Mouse (Mus musculus) gastrocnemius, adult 2 months (tissue): ENCODE data around the gene Klf16. TPM values are rescaled to one million over a fixed set of nuclear protein-coding genes. Genes with fewer than 3 reads are reported as not detected.

Source experiments
- DNase-seq: peaks from one replicate; pipeline ENCODE4 v3.0.0; 2022
- H3K27ac ChIP-seq: fragments of 200-600 bp; 2 replicates; pipeline ENCODE4 v1.8.1; 2022; ENCODE audit warnings: mild to moderate bottlenecking
- H3K4me3 ChIP-seq: fragments of 200-600 bp; 2 replicates; pipeline ENCODE4 v1.8.1; 2022; ENCODE audit warnings: mild to moderate bottlenecking, moderate library complexity
- CTCF ChIP-seq: fragments of 200-600 bp; IDR thresholded peaks from 2 replicates; pipeline ENCODE4 v1.8.1; 2022; ENCODE audit warnings: antibody characterized with exemption, mild to moderate bottlenecking, moderate library complexity
- intact Hi-C: fragments of 180-260 bp; cut with DNase I; formaldehyde crosslinking; loops from one replicate; pipeline ENCODE4 v1.15.1; 2025
- microRNA-seq: library from miRNA; unstranded; fragments of <30 nt; microRNA quantifications from one replicate; pipeline ENCODE4 v1.2.0, GENCODE M21; 2021
- total RNA-seq, 2 experiments: library from RNA; stranded (reverse); gene quantifications; 2 replicates each; pipeline ENCODE4 v1.2.3; 2021

Gene Klf16
- total RNA-seq, 2 experiments from 2014 or later = 0.92 to 1.9 TPM

DNA sequence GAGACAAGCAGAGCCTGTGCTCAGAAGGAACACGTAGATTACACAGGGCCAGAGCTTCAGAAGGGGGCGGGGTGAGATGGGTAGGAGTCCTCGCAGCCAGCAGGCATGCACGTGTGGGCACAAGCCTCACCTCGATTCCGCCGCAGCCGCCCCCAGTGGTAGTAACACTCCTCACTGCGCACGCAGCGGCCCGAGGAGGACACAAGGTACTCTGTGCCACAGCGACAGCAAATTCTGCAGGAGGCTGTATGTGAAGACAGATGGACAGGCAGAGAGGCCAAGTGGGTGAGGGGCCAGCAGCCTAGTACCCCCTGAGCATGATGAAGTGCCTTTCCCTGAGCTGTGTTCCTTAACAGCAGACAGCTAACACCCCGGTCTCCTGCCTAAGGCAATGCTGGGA is 33.2 kb downstream of the Klf16 start:
- H3K4me3 ChIP-seq = no peak overlapping the region
- DNase-seq = no peak
- intact Hi-C loops = no loop called here
- H3K27ac ChIP-seq = no peak overlapping the region
- TF ChIP-seq CTCF = no peak

- intact Hi-C loops = no loop called here
Measured at GRCm38 (mm10) chr10:80539493-80539892, 37.6 kb downstream of the Klf16 start.

GRCm38 (mm10) chr10:80538710-80539394 is 38.3 kb downstream of the Klf16 start, which contains the start of gene Atp8b3:
TSS of gene Atp8b3 (minus strand) at chr10:80539124.
- peak; percentile 86 for DNase-seq
- TF ChIP-seq CTCF = no peak
- H3K27ac ChIP-seq = no peak within 1 kb of the TSS
- H3K4me3 ChIP-seq = peak within 1 kb of the TSS; percentile 46
- intact Hi-C loops = no loop called here

More at GRCm38 (mm10) chr10:80539493-80539892, 37.6 kb downstream of the Klf16 start:
- TF ChIP-seq CTCF = no peak
- no peak overlapping the region for H3K27ac ChIP-seq
- no peak for DNase-seq
- H3K4me3 ChIP-seq = no peak overlapping the region

DNA sequence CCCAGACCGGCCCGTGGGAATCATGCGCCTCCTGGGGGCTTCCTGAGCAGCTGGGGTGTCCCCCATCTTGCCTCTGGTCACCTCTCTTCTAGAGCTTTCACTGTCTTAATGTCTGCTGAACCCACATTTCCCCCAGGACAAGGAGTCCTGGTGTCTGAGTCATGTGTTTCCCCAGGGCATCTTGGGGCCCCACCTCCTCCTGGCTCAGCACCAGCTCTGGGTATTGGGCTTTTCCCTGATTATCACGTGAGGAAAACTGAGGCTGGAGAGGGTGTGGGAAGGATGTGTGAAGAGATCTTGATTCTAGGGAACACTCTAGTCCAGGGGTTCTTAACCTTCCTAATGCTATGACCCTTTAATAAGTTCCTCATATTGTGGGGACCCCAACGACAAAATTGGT is 38.9 kb downstream of the Klf16 start:
- DNase-seq = no peak
- H3K4me3 ChIP-seq = no peak overlapping the region
- TF ChIP-seq CTCF = no peak
- intact Hi-C loops = no loop called here
- H3K27ac ChIP-seq = no peak overlapping the region

DNA sequence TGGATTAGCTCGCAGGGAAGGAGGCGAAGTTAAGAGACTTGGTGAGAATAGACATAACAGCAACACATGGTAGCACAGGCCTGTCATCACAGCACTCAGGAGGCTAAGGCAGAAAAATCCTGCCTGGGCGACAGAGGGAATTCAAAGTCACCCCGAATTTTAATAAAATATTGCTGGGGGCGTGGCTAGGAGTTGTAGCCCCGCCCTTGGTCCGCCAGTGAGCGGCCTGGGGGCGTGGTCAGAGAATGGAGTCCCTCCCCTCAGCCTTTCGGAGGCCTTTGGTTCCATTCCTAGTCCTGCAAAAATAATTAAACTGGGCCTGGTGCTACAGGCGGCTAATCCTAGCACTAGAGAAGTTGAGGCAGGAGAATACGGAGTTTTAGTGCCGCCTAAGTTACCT is 41.4 kb downstream of the Klf16 start:
- no peak for DNase-seq
- no peak overlapping the region for H3K4me3 ChIP-seq
- intact Hi-C loops = no loop called here
- no peak for TF ChIP-seq CTCF
- H3K27ac ChIP-seq = no peak overlapping the region

GRCm38 (mm10) chr10:80535071-80535470 is 42.0 kb downstream of the Klf16 start:
- H3K4me3 ChIP-seq = no peak overlapping the region
- TF ChIP-seq CTCF = no peak
- no peak overlapping the region for H3K27ac ChIP-seq
- DNase-seq = no peak
- intact Hi-C loops = no loop called here

DNA sequence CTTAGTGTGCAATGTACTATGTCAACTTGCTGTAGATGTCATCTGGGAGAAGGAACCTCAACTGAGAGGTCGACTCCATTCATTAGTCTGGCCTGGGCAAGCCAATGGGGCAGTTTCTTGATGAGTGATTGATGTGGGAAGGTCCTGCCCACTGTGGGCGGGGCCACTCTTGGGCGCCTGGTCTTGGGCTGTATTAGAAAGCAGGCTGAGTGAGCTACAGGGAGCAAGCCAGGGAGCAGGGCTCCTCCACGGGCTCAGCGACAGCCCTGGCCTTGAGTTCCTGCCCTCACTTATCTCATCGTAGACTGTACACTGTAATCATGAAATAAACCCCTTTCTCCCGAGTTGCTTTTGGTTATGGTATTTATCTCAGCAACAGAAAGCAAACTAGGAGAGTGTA is 43.4 kb downstream of the Klf16 start:
- TF ChIP-seq CTCF = no peak
- H3K4me3 ChIP-seq = no peak overlapping the region
- intact Hi-C loops = no loop called here
- no peak overlapping the region for H3K27ac ChIP-seq
- no peak for DNase-seq

DNA sequence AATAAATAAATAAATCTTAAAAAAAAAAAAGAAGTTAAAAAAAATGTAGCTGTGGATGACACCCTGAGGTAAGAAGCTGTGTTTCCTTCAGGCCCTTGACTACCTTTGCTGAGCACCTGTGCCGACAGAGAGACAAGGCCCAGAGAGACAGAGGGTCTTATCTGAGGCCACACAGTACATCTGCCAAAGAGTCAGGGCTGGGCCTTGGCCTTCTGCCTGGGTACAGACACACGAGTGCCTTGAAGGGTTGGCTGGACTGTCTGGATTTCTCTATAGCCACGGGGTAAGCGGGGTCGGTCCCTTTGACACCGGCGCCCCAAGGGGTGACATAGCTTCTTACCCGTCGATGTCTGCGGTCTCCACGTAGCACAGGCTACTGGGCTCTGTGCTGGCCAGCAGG is 44.3 kb downstream of the Klf16 start:
- Histone ChIP-seq H3K4me3 (no peak overlapping the region), H3K27ac (no peak overlapping the region)
- DNase-seq = no peak
- intact Hi-C loops = no loop called here
- no peak for TF ChIP-seq CTCF

- Histone ChIP-seq H3K27ac (no peak overlapping the region), H3K4me3 (no peak overlapping the region)
- intact Hi-C loops = no loop called here
- DNase-seq = no peak
- TF ChIP-seq CTCF = no peak
Measured at GRCm38 (mm10) chr10:80526172-80526571, 50.9 kb downstream of the Klf16 start.

GRCm38 (mm10) chr10:80523299-80523698 is 53.8 kb downstream of the Klf16 start:
- TF ChIP-seq CTCF = peak; percentile 44
- Histone ChIP-seq H3K27ac (no peak overlapping the region), H3K4me3 (no peak overlapping the region)
- DNase-seq = no peak
- intact Hi-C loops = no loop called here

DNA sequence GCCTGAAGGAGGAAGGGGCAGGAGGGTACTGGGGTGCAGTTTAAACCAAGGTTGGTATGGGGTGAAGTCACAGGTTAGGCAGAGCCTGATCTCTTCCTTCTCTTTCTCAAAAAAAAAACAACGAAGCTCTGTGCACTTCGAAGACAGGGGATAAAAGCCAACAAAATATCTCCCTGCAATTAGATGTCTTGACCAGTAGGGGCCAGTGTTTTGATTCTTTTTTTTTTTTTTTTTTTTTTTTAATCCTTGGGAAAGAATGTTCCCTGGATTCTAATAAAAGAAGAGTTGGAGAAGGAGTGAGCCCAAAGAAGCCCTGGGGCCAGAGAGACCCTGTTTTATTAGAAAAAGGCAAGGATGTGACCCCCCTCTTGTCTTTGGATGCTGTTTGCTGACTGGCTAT is 57.8 kb downstream of the Klf16 start:
- intact Hi-C loops = no loop called here
- no peak for DNase-seq

More for the DNA sequence above, 57.8 kb downstream of the Klf16 start:
- no peak overlapping the region for H3K27ac ChIP-seq
- H3K4me3 ChIP-seq = no peak overlapping the region
- peak; percentile 50 for TF ChIP-seq CTCF

Small RNA genes lying within 50 kb of the gene (microRNA-seq; reads per million reads assigned to microRNA genes)
- gene Mir6912 = not detected

Other genes starting within 250 kb of the Klf16 start
- gene Pcsk4, start 247.8 kb downstream of the Klf16 start, total RNA-seq = 1 to 10 TPM in 1 of 2 experiments, under 1 TPM in 1; 0.84 to 1.0 TPM
- 1 to 10 TPM; 1.5 to 2.5 TPM for gene Reep6, start 247.4 kb downstream of the Klf16 start, total RNA-seq
- 10 to 100 TPM; 26.2 to 43.3 TPM for gene Adamtsl5, start 228.9 kb downstream of the Klf16 start, total RNA-seq
- gene Plk5, start 220.9 kb downstream of the Klf16 start, total RNA-seq = under 1 TPM; 0.10 to 0.45 TPM
- 1 to 10 TPM; 4.7 to 5.1 TPM for gene Mex3d, start 189.7 kb downstream of the Klf16 start, total RNA-seq
- gene Mbd3, start 177.8 kb downstream of the Klf16 start, total RNA-seq = 100 to 1,000 TPM; 105 to 116 TPM
- 1,000 to 10,000 TPM in 1 of 2 experiments, 100 to 1,000 TPM in 1; 776 to 1,068 TPM for gene Uqcr11, start 170.5 kb downstream of the Klf16 start, total RNA-seq
- 10 to 100 TPM; 11.1 to 12.0 TPM for gene Tcf3, start 143.7 kb downstream of the Klf16 start, total RNA-seq
- gene Onecut3, start 82.5 kb downstream of the Klf16 start, total RNA-seq = not detected
- not detected for gene Atp8b3, start 38.2 kb downstream of the Klf16 start, total RNA-seq
- gene Rexo1, start 15.8 kb downstream of the Klf16 start, total RNA-seq = 10 to 100 TPM in 1 of 2 experiments, 1 to 10 TPM in 1; 9.8 to 10.4 TPM
- 10 to 100 TPM; 60.6 to 61.7 TPM for gene Abhd17a, start 13.0 kb upstream of the Klf16 start, total RNA-seq
- gene Scamp4, start 25.6 kb upstream of the Klf16 start, total RNA-seq = 10 to 100 TPM; 17.0 to 17.5 TPM
- under 1 TPM; 0.48 to 0.89 TPM for gene Adat3, start 25.6 kb upstream of the Klf16 start, total RNA-seq
- under 1 TPM; 0.28 to 0.38 TPM for gene Gm49322, start 28.7 kb upstream of the Klf16 start, total RNA-seq
- gene Csnk1g2, start 45.5 kb upstream of the Klf16 start, total RNA-seq = 100 to 1,000 TPM; 101 to 105 TPM
- 10 to 100 TPM; 34.7 to 40.0 TPM for gene Btbd2, start 79.8 kb upstream of the Klf16 start, total RNA-seq
- gene Mknk2, start 100.8 kb upstream of the Klf16 start, total RNA-seq = 100 to 1,000 TPM; 253 TPM
- 1 to 10 TPM; 4.9 to 5.5 TPM for gene Mob3a, start 124.7 kb upstream of the Klf16 start, total RNA-seq
- gene Izumo4, start 124.9 kb upstream of the Klf16 start, total RNA-seq = 1 to 10 TPM; 2.6 to 3.0 TPM
- gene Ap3d1, start 164.9 kb upstream of the Klf16 start, total RNA-seq = 10 to 100 TPM; 27.0 to 33.5 TPM
- gene Dot1l, start 177.9 kb upstream of the Klf16 start, total RNA-seq = 10 to 100 TPM; 19.9 to 23.1 TPM
- 10 to 100 TPM; 28.9 to 29.1 TPM for gene Sf3a2, start 220.9 kb upstream of the Klf16 start, total RNA-seq
- gene Plekhj1, start 221.3 kb upstream of the Klf16 start, total RNA-seq = 10 to 100 TPM; 22.3 to 29.8 TPM
- under 1 TPM; 0.38 to 0.98 TPM for gene Amh, start 227.9 kb upstream of the Klf16 start, total RNA-seq
- 100 to 1,000 TPM; 397 to 414 TPM for gene Jsrp1, start 236.2 kb upstream of the Klf16 start, total RNA-seq
- gene Oaz1, start 249.3 kb upstream of the Klf16 start, total RNA-seq = 100 to 1,000 TPM; 579 to 691 TPM